Mouse (Mus musculus) intestine, postnatal 0 days (tissue): ENCODE data around the gene Bicral. TPM values are rescaled to one million over a fixed set of nuclear protein-coding genes. Genes with fewer than 3 reads are reported as not detected.
A peak's percentile ranks its signal among the peaks of the same experiment; 100 is the strongest.
"Not testable (repeated sequence)": the region's sequence is repeated elsewhere in the genome, so short reads cannot be mapped to it uniquely, and the experiment has no call there.

Experiments used
- ATAC-seq: fragments of 200-750 bp; cut with Nextera tagmentation; 2 replicates; pipeline ENCODE4 v1.8.0; 2017; ENCODE audit warnings: mild to moderate bottlenecking, moderate TSS enrichment, moderate library complexity
- H3K27ac ChIP-seq: fragments of 300-500 bp; sonication (generic); 2 replicates; pipeline ENCODE4 v1.5.1; 2014; ENCODE audit warnings: mild to moderate bottlenecking, low read depth, low read length, moderate library complexity
- H3K27me3 ChIP-seq: fragments of 300-500 bp; sonication (generic); replicated peaks from 2 replicates; pipeline ENCODE4 v1.6.1; 2014; ENCODE audit warnings: low read length, mixed read lengths; ENCODE audit not compliant: control insufficient read depth, insufficient read depth
- H3K36me3 ChIP-seq: fragments of 300-500 bp; sonication (generic); 2 replicates; pipeline ENCODE4 v1.6.1; 2014; ENCODE audit warnings: mild to moderate bottlenecking, moderate library complexity; ENCODE audit not compliant: control insufficient read depth, insufficient read depth
- H3K4me1 ChIP-seq: fragments of 300-500 bp; sonication (generic); replicated peaks from 2 replicates; pipeline ENCODE4 v1.6.1; 2014; ENCODE audit warnings: antibody characterized with exemption, low read length, mixed read lengths; ENCODE audit not compliant: control insufficient read depth, insufficient read depth
- H3K4me2 ChIP-seq: fragments of 300-500 bp; sonication (generic); replicated peaks from 2 replicates; pipeline ENCODE4 v1.6.1; 2014; ENCODE audit warnings: low read depth, mild to moderate bottlenecking, moderate library complexity
- H3K4me3 ChIP-seq: fragments of 300-500 bp; sonication (generic); 2 replicates; pipeline ENCODE4 v1.5.1; 2014; ENCODE audit warnings: low read depth, low read length
- H3K9ac ChIP-seq: fragments of 300-500 bp; sonication (generic); 2 replicates; pipeline ENCODE4 v1.6.1; 2014; ENCODE audit warnings: mild to moderate bottlenecking, low read depth, low read length
- H3K9me3 ChIP-seq: fragments of 300-500 bp; sonication (generic); 2 replicates; pipeline ENCODE4 v1.6.1; 2016; ENCODE audit warnings: mixed run types; ENCODE audit not compliant: control insufficient read depth
- CTCF ChIP-seq: sonication (generic); IDR thresholded peaks from 2 replicates; pipeline ENCODE4 v1.5.1; 2016; ENCODE audit warnings: low read depth, mild to moderate bottlenecking, control low read depth, antibody characterized with exemption, moderate library complexity
- WGBS: fragments of 180-500 bp; shearing (Covaris S2); extraction: QIAGEN DNeasy Blood & Tissue Kit; methylation state at CpG from one replicate; pipeline ENCODE4 v1.1.7; 2014; 5-methylcytosine and 5-hydroxymethylcytosine counted together
- polyA plus RNA-seq: library from polyadenylated mRNA; unstranded; fragments of >200 nt; fragmentation: Nextera tagmentation; extraction: Ambion mirVana; gene quantifications from 2 replicates; pipeline ENCODE4 v1.2.1, GENCODE M21; 2015

The Bicral gene
- polyA plus RNA-seq, 1 experiment from 2014 or later, result 2.2 TPM

- H3K36me3 ChIP-seq, result peaks cover 36% of the 10 kb centered on the region
- ATAC-seq, result 0 out of 2 replicates have a peak, but pooled peaks have one; percentile 33
- no peaks in the 10 kb centered on the region for H3K9me3 ChIP-seq
- 65% methylated on average over 10 of the region's 10 CpGs for WGBS
- no peak overlapping the region for H3K4me2 ChIP-seq
- TF ChIP-seq CTCF, result no peak
- no peaks in the 10 kb centered on the region for H3K27me3 ChIP-seq
- H3K9ac ChIP-seq, result no peak overlapping the region
- no peaks in the 10 kb centered on the region for H3K4me1 ChIP-seq
- no peak overlapping the region for H3K27ac ChIP-seq
- H3K4me3 ChIP-seq, result no peak overlapping the region
These were observed 58.6 kb downstream of the Bicral start for GRCm38 (mm10) chr17:46799680-46800079.

- no peak overlapping the region for H3K9ac ChIP-seq
- 69% methylated on average over 8 of the region's 8 CpGs for WGBS
- no peaks in the 10 kb centered on the region for H3K4me1 ChIP-seq
- no peak overlapping the region for H3K4me2 ChIP-seq
- no peak for ATAC-seq
- no peak for TF ChIP-seq CTCF
- H3K36me3 ChIP-seq, result peaks cover 32% of the 10 kb centered on the region
- H3K27ac ChIP-seq, result no peak overlapping the region
- H3K27me3 ChIP-seq, result no peaks in the 10 kb centered on the region
- no peaks in the 10 kb centered on the region for H3K9me3 ChIP-seq
- H3K4me3 ChIP-seq, result no peak overlapping the region
These were observed 60.9 kb downstream of the Bicral start for GRCm38 (mm10) chr17:46797386-46797785.

GRCm38 (mm10) chr17:46796743-46797142, 61.5 kb downstream of the Bicral start:
- Histone ChIP-seq H3K9ac (no peak overlapping the region), H3K4me2 (no peak overlapping the region), H3K27me3 (no peaks in the 10 kb centered on the region), H3K27ac (no peak overlapping the region), H3K36me3 (peaks cover 26% of the 10 kb centered on the region), H3K9me3 (no peaks in the 10 kb centered on the region), H3K4me3 (no peak overlapping the region), H3K4me1 (no peaks in the 10 kb centered on the region)
- 89% methylated on average over 4 of the region's 4 CpGs for WGBS
- no peak for TF ChIP-seq CTCF
- no peak for ATAC-seq

- TF ChIP-seq CTCF, result peak; percentile 14; the same call in 1 of the 2 replicates
- no peaks in the 10 kb centered on the region for H3K36me3 ChIP-seq
- no peak overlapping the region for H3K9ac ChIP-seq
- no peak for ATAC-seq
- WGBS, result 78% methylated on average over 2 of the region's 2 CpGs
- H3K27me3 ChIP-seq, result no peaks in the 10 kb centered on the region
- no peaks in the 10 kb centered on the region for H3K4me1 ChIP-seq
- no peak overlapping the region for H3K4me3 ChIP-seq
- H3K27ac ChIP-seq, result no peak overlapping the region
- no peak overlapping the region for H3K4me2 ChIP-seq
- no peaks in the 10 kb centered on the region for H3K9me3 ChIP-seq
These were observed 65.3 kb downstream of the Bicral start for GRCm38 (mm10) chr17:46792963-46793362.

- H3K9me3 ChIP-seq, H3K27ac ChIP-seq, H3K4me1 ChIP-seq, H3K27me3 ChIP-seq, H3K4me2 ChIP-seq, H3K4me3 ChIP-seq, H3K36me3 ChIP-seq, ATAC-seq, H3K9ac ChIP-seq: not testable (repeated sequence)
- 69% methylated on average over 2 of the region's 2 CpGs for WGBS
These were observed 70.3 kb downstream of the Bicral start for GRCm38 (mm10) chr17:46787974-46788373.

GRCm38 (mm10) chr17:46786952-46787351, 71.3 kb downstream of the Bicral start:
- Histone ChIP-seq H3K9ac (no peak overlapping the region), H3K4me3 (no peak overlapping the region), H3K4me2 (no peak overlapping the region), H3K4me1 (no peaks in the 10 kb centered on the region), H3K9me3 (no peaks in the 10 kb centered on the region), H3K27ac (no peak overlapping the region), H3K27me3 (no peaks in the 10 kb centered on the region), H3K36me3 (no peaks in the 10 kb centered on the region)
- TF ChIP-seq CTCF, result no peak
- WGBS, result 88% methylated on average over 5 of the region's 5 CpGs
- no peak for ATAC-seq

- Histone ChIP-seq H3K27me3 (no peaks in the 10 kb centered on the region), H3K27ac (no peak overlapping the region), H3K4me2 (peak overlapping the region; percentile 63; the same call in 1 of the 2 replicates), H3K9me3 (no peaks in the 10 kb centered on the region), H3K36me3 (peaks cover 22% of the 10 kb centered on the region), H3K4me3 (peak overlapping the region; percentile 68), H3K9ac (no peak overlapping the region), H3K4me1 (no peaks in the 10 kb centered on the region)
- TF ChIP-seq CTCF, result no peak
- ATAC-seq, result no peak
- WGBS, result 63% methylated on average over 2 of the region's 2 CpGs
These were observed 75.1 kb downstream of the Bicral start for GRCm38 (mm10) chr17:46783222-46783565.
